Mouse (Mus musculus) heart, adult 8-10 months (tissue): Measurements from ENCODE around the gene Abcc12. TPM values are rescaled to one million over a fixed set of nuclear protein-coding genes. Genes with fewer than 3 reads are reported as not detected.

Experiments
- microRNA-seq: library from miRNA; unstranded; fragments of <30 nt; microRNA quantifications from one replicate; pipeline ENCODE4 v1.2.0, GENCODE M21; 2022
- total RNA-seq, 4 experiments: library from RNA; stranded (reverse); gene quantifications; 2 replicates each; pipeline ENCODE4 v1.2.4; 2022

The Abcc12 gene
- total RNA-seq, 4 experiments from 2014 or later = not detected

Small RNA genes within 50 kb of the gene (microRNA-seq; reads per million reads assigned to microRNA genes)
- not detected for gene Gm44348

Other genes starting within 250 kb of the Abcc12 start
- gene Lonp2, start 43.4 kb upstream of the Abcc12 start, total RNA-seq = 10 to 100 TPM; 79.6 to 86.6 (median 83.4) TPM
- 1 to 10 TPM; 1.8 to 4.4 (median 3.0) TPM for gene Gm10638, start 165.0 kb upstream of the Abcc12 start, total RNA-seq
- 10 to 100 TPM; 11.1 to 14.3 (median 12.8) TPM for gene Siah1a, start 165.2 kb upstream of the Abcc12 start, total RNA-seq